Mouse (Mus musculus) neutrophil, adult 5-6 weeks (primary cell): ENCODE measurements around the gene Zzef1. TPM values are rescaled to one million over a fixed set of nuclear protein-coding genes. Genes with fewer than 3 reads are reported as not detected.

Experiments
- total RNA-seq: library from RNA; stranded (forward); fragments of 200-1000 nt; gene quantifications from 2 replicates; pipeline ENCODE4 v1.2.3, GENCODE M21; 2017

The Zzef1 gene
- total RNA-seq, 1 experiment from 2014 or later, result 77.9 TPM

Other genes with a start within 250 kb of the Zzef1 start
- gene Spns3, start 245.7 kb upstream of the Zzef1 start, total RNA-seq, result 5.9 and 6.2 TPM in 2 replicates
- gene Ube2g1, start 188.9 kb upstream of the Zzef1 start, total RNA-seq, result 33.2 and 35.5 TPM in 2 replicates
- gene Ankfy1, start 106.2 kb upstream of the Zzef1 start, total RNA-seq, result 101 and 106 TPM in 2 replicates
- 12.7 and 12.9 TPM in 2 replicates for gene Cyb5d2, start 84 bp upstream of the Zzef1 start, total RNA-seq
- 240 and 251 TPM in 2 replicates for gene Atp2a3, start 164.9 kb downstream of the Zzef1 start, total RNA-seq
- gene P2rx1, start 202.9 kb downstream of the Zzef1 start, total RNA-seq, result 2.4 and 2.6 TPM in 2 replicates
- gene Camkk1, start 222.8 kb downstream of the Zzef1 start, total RNA-seq, result 5.1 and 6.3 TPM in 2 replicates